Mouse (Mus musculus) midbrain, postnatal 0 days (tissue): ENCODE results near the gene Tmco1. TPM values are rescaled to one million over a fixed set of nuclear protein-coding genes. Genes with fewer than 3 reads are reported as not detected.
A peak's percentile ranks its signal among the peaks of the same experiment; 100 is the strongest.

Experiments
- ATAC-seq: fragments of 200-750 bp; cut with Nextera tagmentation; 2 replicates; pipeline ENCODE4 v1.8.0; 2017; ENCODE audit warnings: moderate number of reproducible peaks, mild to moderate bottlenecking, moderate TSS enrichment, moderate library complexity; ENCODE audit not compliant: low FRiP score
- DNase-seq: peaks from one replicate; pipeline ENCODE4 v3.0.0-alpha.2; 2015; ENCODE audit warnings: low spot score
- H3K27ac ChIP-seq: fragments of 300-500 bp; sonication (generic); 2 replicates; pipeline ENCODE4 v1.5.1; 2014; ENCODE audit warnings: low read depth, mild to moderate bottlenecking, low read length, mixed read lengths
- H3K27me3 ChIP-seq: fragments of 300-500 bp; sonication (generic); 2 replicates; pipeline ENCODE4 v1.6.1; 2014; ENCODE audit warnings: low read length, control low read depth, mixed read lengths; ENCODE audit not compliant: insufficient read depth
- H3K36me3 ChIP-seq: fragments of 300-500 bp; sonication (generic); 2 replicates; pipeline ENCODE4 v1.6.1; 2014; ENCODE audit warnings: low read length, control low read depth, mixed read lengths; ENCODE audit not compliant: insufficient read depth
- H3K4me1 ChIP-seq: fragments of 300-500 bp; sonication (generic); 2 replicates; pipeline ENCODE4 v1.6.1; 2014; ENCODE audit warnings: mild to moderate bottlenecking, control low read depth, antibody characterized with exemption, low read length, mixed read lengths; ENCODE audit not compliant: insufficient read depth
- H3K4me2 ChIP-seq: fragments of 300-500 bp; sonication (generic); 2 replicates; pipeline ENCODE4 v1.6.1; 2014; ENCODE audit warnings: low read depth, mild to moderate bottlenecking, low read length, mixed read lengths; ENCODE audit not compliant: poor library complexity, severe bottlenecking
- H3K4me3 ChIP-seq: fragments of 300-500 bp; sonication (generic); 2 replicates; pipeline ENCODE4 v1.5.1; 2014; ENCODE audit warnings: low read depth, mild to moderate bottlenecking, low read length, moderate library complexity
- H3K9ac ChIP-seq: fragments of 300-500 bp; sonication (generic); replicated peaks from 2 replicates; pipeline ENCODE4 v1.6.1; 2014; ENCODE audit warnings: mild to moderate bottlenecking, low read length, moderate library complexity, mixed read lengths; ENCODE audit not compliant: poor library complexity, severe bottlenecking
- H3K9me3 ChIP-seq: fragments of 300-500 bp; sonication (generic); 2 replicates; pipeline ENCODE4 v1.6.1; 2016; ENCODE audit warnings: low read length, control low read depth
- CTCF ChIP-seq: IDR thresholded peaks from 2 replicates; pipeline ENCODE4 v1.5.1; 2016; ENCODE audit warnings: antibody characterized with exemption, mild to moderate bottlenecking
- WGBS: fragments of 180-500 bp; shearing (Covaris S2); extraction: QIAGEN DNeasy Blood & Tissue Kit; methylation state at CpG from one replicate; pipeline ENCODE4 v1.1.7; 2014; 5-methylcytosine and 5-hydroxymethylcytosine counted together
- polyA plus RNA-seq: library from polyadenylated mRNA; unstranded; fragments of >200 nt; fragmentation: Nextera tagmentation; extraction: Ambion mirVana; gene quantifications from 2 replicates; pipeline ENCODE4 v1.2.1, GENCODE M21; 2015
- total RNA-seq: library from RNA; depleted of rRNA; stranded (reverse); fragments of >200 nt; gene quantifications from 2 replicates; pipeline ENCODE4 v1.2.3, GENCODE M21; 2014

The Tmco1 gene
- total and polyA plus RNA-seq, 2 experiments from 2014 or later = 40.7 to 74.9 TPM

- Histone ChIP-seq H3K9me3 (no peaks in the 10 kb centered on the region), H3K36me3 (no peaks in the 10 kb centered on the region), H3K4me2 (peak overlapping the region; percentile 79), H3K4me1 (peaks cover 3% of the 10 kb centered on the region; the same call in 1 of the 2 replicates), H3K4me3 (peak overlapping the region; percentile 92), H3K9ac (peak overlapping the region; percentile 84), H3K27me3 (no peaks in the 10 kb centered on the region; the same call in 1 of the 2 replicates), H3K27ac (peak overlapping the region; percentile 88)
- under 1% methylated on average over 8 of the region's 8 CpGs for WGBS
- ATAC-seq = no peak
- DNase-seq = no peak
- TF ChIP-seq CTCF = no peak
Measured at GRCm38 (mm10) chr1:167285356-167285755, 22.8 kb upstream of the Tmco1 start.

- TF ChIP-seq CTCF = no peak
- Histone ChIP-seq H3K4me1 (peaks cover 3% of the 10 kb centered on the region; the same call in 1 of the 2 replicates), H3K27ac (no peak overlapping the region), H3K9me3 (no peaks in the 10 kb centered on the region), H3K36me3 (no peaks in the 10 kb centered on the region), H3K4me3 (no peak overlapping the region), H3K4me2 (no peak overlapping the region), H3K9ac (no peak overlapping the region), H3K27me3 (no peaks in the 10 kb centered on the region; the same call in 1 of the 2 replicates)
- no peak for DNase-seq
- 89% methylated on average over 5 of the region's 5 CpGs for WGBS
- ATAC-seq = no peak
Measured at GRCm38 (mm10) chr1:167287156-167287555, 21.0 kb upstream of the Tmco1 start.

DNA sequence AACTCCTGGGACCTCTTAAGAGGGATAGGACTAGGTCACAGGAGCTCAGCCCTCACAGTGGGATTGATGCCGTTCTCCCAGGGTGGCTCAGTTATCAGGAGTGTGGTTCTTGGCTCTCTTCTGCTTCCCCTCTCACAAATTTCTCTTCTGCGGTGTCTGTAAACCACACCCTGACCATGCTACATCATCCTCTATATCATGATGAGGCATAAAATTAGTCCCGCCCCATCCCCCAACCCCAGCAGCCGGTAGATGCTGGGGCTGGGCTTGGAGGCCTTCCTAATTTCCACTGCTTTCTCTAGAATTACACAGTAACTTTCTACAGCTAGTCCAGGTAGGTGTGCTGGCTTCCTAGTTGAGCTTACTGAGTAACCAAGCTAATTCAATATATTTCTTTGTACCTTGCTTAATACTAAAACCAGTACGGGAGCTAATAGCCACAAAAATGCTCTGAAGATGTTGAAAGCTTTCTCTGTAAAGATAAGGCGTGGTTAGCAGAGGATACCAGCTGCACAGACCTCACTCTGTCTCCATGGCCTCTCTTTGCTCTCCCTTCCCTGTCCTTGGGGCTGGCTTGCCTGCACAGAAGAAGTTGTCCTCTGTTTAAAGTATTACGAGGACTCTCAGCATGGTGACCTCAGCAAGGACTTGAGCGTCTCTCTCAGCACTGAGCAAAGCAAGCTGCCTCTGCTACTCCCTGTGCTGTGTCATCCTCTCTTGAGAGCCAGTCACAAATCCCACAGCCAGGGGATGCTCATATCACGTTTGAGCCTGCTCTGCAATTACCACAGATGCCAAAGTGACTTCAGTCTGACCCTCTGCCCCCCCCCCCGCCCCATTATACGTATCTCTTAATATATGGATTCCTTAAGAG lies 19.3 kb upstream of the Tmco1 start:
- 52% methylated on average over 11 of the region's 11 CpGs for WGBS
- TF ChIP-seq CTCF = peak; percentile 33
- Histone ChIP-seq H3K36me3 (no peaks in the 10 kb centered on the region), H3K27ac (no peak overlapping the region), H3K9ac (no peak overlapping the region), H3K4me2 (no peak overlapping the region), H3K9me3 (no peaks in the 10 kb centered on the region), H3K4me3 (no peak overlapping the region), H3K4me1 (no peaks in the 10 kb centered on the region), H3K27me3 (no peaks in the 10 kb centered on the region; the same call in 1 of the 2 replicates)
- ATAC-seq = no peak
- DNase-seq = no peak

GRCm38 (mm10) chr1:167289567-167290262 lies 18.5 kb upstream of the Tmco1 start:
- DNase-seq (no peak), ATAC-seq (no peak)
- Histone ChIP-seq H3K4me2 (0 out of 2 replicates have a peak overlapping the region, but pooled peaks have one; percentile 4), H3K4me1 (no peaks in the 10 kb centered on the region), H3K4me3 (no peak overlapping the region), H3K27ac (no peak overlapping the region), H3K9ac (no peak overlapping the region), H3K27me3 (no peaks in the 10 kb centered on the region; the same call in 1 of the 2 replicates), H3K9me3 (no peaks in the 10 kb centered on the region), H3K36me3 (no peaks in the 10 kb centered on the region)
- WGBS = 6% methylated on average over 11 of the region's 11 CpGs
- no peak for TF ChIP-seq CTCF

- no peak for DNase-seq
- Histone ChIP-seq H3K36me3 (no peaks in the 10 kb centered on the region), H3K27ac (no peak overlapping the region), H3K27me3 (no peaks in the 10 kb centered on the region; the same call in 1 of the 2 replicates), H3K4me3 (no peak overlapping the region), H3K9ac (no peak overlapping the region), H3K9me3 (no peaks in the 10 kb centered on the region), H3K4me2 (no peak overlapping the region), H3K4me1 (no peaks in the 10 kb centered on the region)
- no peak for ATAC-seq
- WGBS = 28% methylated on average over 6 of the region's 6 CpGs
- no peak for TF ChIP-seq CTCF
Measured at GRCm38 (mm10) chr1:167290263-167290592, 17.9 kb upstream of the Tmco1 start.

DNA sequence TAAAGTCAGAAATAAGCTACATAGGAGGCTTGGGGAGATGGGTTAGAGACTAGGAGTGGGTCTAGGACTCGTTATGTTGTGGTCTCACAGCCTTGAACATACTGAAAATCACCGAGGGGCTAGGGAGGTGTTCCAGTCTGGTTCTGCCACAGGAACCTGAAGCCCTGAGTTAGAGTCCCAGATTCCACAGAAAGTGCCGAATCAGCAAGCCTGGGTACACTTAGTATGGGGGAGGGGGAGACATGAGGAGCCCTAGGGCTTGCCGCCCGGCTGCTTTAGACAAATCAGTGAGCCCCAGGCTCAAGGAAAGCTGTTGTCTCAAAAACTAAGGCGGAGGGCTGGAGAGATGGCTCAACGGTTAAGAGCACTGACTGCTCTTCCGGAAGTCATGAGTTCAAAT lies 16.6 kb upstream of the Tmco1 start:
- no peaks in the 10 kb centered on the region; the same call in 1 of the 2 replicates for H3K27me3 ChIP-seq
- H3K4me3 ChIP-seq = no peak overlapping the region
- H3K9ac ChIP-seq = no peak overlapping the region
- H3K9me3 ChIP-seq = no peaks in the 10 kb centered on the region
- no peaks in the 10 kb centered on the region for H3K4me1 ChIP-seq
- 78% methylated on average over 8 of the region's 8 CpGs for WGBS
- DNase-seq (no peak), ATAC-seq (no peak)
- no peak overlapping the region for H3K4me2 ChIP-seq
- H3K36me3 ChIP-seq = no peaks in the 10 kb centered on the region
- TF ChIP-seq CTCF = no peak
- H3K27ac ChIP-seq = no peak overlapping the region
